Mouse (Mus musculus) hindbrain, embryonic 13.5 days (tissue): ENCODE results near the gene Ank3. TPM values are rescaled to one million over a fixed set of nuclear protein-coding genes. Genes with fewer than 3 reads are reported as not detected.

ENCODE experiments used
- ATAC-seq: fragments of 200-750 bp; cut with Nextera tagmentation; 2 replicates; pipeline ENCODE4 v1.8.0; 2017; ENCODE audit warnings: moderate TSS enrichment; ENCODE audit not compliant: low FRiP score
- H3K27ac ChIP-seq: fragments of 300-500 bp; sonication (generic); 2 replicates; pipeline ENCODE4 v1.5.1; 2015; ENCODE audit warnings: inconsistent platforms, mild to moderate bottlenecking, moderate library complexity
- H3K27me3 ChIP-seq: fragments of 300-500 bp; sonication (generic); 2 replicates; pipeline ENCODE4 v1.6.1; 2015; ENCODE audit warnings: mild to moderate bottlenecking, inconsistent platforms
- H3K36me3 ChIP-seq: fragments of 300-500 bp; sonication (generic); 2 replicates; pipeline ENCODE4 v1.6.1; 2015; ENCODE audit warnings: mild to moderate bottlenecking, inconsistent platforms
- H3K4me1 ChIP-seq: fragments of 300-500 bp; sonication (generic); replicated peaks from 2 replicates; pipeline ENCODE4 v1.6.1; 2015; ENCODE audit warnings: inconsistent platforms
- H3K4me2 ChIP-seq: fragments of 300-500 bp; sonication (generic); 2 replicates; pipeline ENCODE4 v1.6.1; 2015; ENCODE audit warnings: inconsistent platforms, mild to moderate bottlenecking, moderate library complexity
- H3K4me3 ChIP-seq: fragments of 300-500 bp; sonication (generic); 2 replicates; pipeline ENCODE4 v1.5.1; 2015; ENCODE audit warnings: mild to moderate bottlenecking, inconsistent platforms
- H3K9ac ChIP-seq: fragments of 300-500 bp; sonication (generic); 2 replicates; pipeline ENCODE4 v1.6.1; 2015; ENCODE audit warnings: mild to moderate bottlenecking, inconsistent platforms
- H3K9me3 ChIP-seq: fragments of 300-500 bp; sonication (generic); 2 replicates; pipeline ENCODE4 v1.6.1; 2016; ENCODE audit warnings: inconsistent platforms
- WGBS: fragments of 180-500 bp; shearing (Covaris S2); methylation state at CpG from one replicate; pipeline ENCODE4 v1.1.7; 2015; 5-methylcytosine and 5-hydroxymethylcytosine counted together
- polyA plus RNA-seq: library from polyadenylated mRNA; unstranded; fragments of >200 nt; fragmentation: Nextera tagmentation; extraction: Ambion mirVana; gene quantifications from 2 replicates; pipeline ENCODE4 v1.2.1, GENCODE M21; 2015

Gene Ank3
- polyA plus RNA-seq, 1 experiment from 2014 or later = 114 TPM

GRCm38 (mm10) chr10:69728876-69729275 lies 330.3 kb downstream of the Ank3 start:
- Histone ChIP-seq H3K27ac (peak overlapping the region; percentile 60; the same call in 1 of the 2 replicates), H3K4me1 (peaks cover 74% of the 10 kb centered on the region)
- 64% methylated on average over 6 of the region's 6 CpGs for WGBS

DNA sequence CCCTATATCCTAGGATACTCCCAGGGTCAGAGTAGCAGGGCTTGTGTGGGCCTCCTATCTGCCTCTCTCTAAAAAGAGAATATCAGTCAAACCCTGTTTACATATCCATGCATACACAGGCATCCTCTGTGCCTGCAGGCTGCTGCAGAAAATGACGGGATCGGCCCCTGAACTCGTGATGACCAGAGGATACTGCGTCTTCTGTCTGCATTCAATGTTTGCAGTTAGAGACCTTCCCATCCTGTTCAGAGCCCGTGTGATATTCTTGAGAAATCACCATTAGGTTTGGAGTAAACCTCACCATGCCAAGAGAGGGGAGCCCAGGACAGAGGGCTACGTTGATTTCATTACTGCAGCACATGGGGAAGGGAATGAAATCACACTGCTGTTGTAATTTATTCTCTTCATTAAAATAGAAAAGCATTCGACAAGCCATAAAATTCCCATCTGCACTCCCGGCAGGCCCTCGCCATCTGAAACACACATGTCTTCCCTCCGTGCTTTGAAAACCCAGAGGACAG lies 331.8 kb downstream of the Ank3 start:
- peak; percentile 63 for ATAC-seq

More at GRCm38 (mm10) chr10:69728876-69729275, 330.3 kb downstream of the Ank3 start:
- Histone ChIP-seq H3K4me2 (no peak overlapping the region), H3K4me3 (no peak overlapping the region), H3K27me3 (no peaks in the 10 kb centered on the region), H3K9me3 (no peaks in the 10 kb centered on the region), H3K9ac (no peak overlapping the region), H3K36me3 (no peaks in the 10 kb centered on the region)
- ATAC-seq = no peak

DNA sequence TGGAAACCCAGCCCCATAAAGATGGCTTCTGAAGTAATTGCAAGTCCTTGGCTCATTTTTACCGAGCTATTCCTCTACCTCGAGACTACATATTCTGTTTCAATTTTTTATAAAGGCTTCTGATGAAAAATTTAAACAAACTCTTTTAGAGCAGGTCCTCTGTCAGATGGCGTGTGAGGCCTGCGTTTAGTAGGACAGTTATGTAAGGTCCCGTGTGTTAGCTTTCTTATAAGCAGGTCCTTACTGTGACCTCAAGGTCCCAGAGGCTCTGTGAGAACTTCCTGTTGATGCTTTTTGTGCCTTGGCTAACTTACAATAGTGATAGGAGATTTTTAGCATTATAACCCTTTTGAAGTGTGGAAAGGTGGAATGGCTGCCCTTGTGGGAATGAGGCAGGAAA lies 332.8 kb downstream of the Ank3 start:
- Histone ChIP-seq H3K27me3 (no peaks in the 10 kb centered on the region), H3K27ac (peak overlapping the region; percentile 88), H3K4me1 (peaks cover 54% of the 10 kb centered on the region), H3K4me3 (no peak overlapping the region), H3K4me2 (0 out of 2 replicates have a peak overlapping the region, but pooled peaks have one; percentile 32), H3K9ac (0 out of 2 replicates have a peak overlapping the region, but pooled peaks have one; percentile 60), H3K36me3 (no peaks in the 10 kb centered on the region), H3K9me3 (no peaks in the 10 kb centered on the region)
- no peak for ATAC-seq
- 75% methylated on average over 5 of the region's 5 CpGs for WGBS

More for the DNA sequence above, 331.8 kb downstream of the Ank3 start:
- Histone ChIP-seq H3K9ac (peak overlapping the region; percentile 60; the same call in 1 of the 2 replicates), H3K36me3 (no peaks in the 10 kb centered on the region), H3K27me3 (no peaks in the 10 kb centered on the region), H3K4me2 (peak overlapping the region; percentile 32; the same call in 1 of the 2 replicates), H3K4me3 (no peak overlapping the region), H3K27ac (peak overlapping the region; percentile 88), H3K4me1 (peaks cover 59% of the 10 kb centered on the region), H3K9me3 (no peaks in the 10 kb centered on the region)
- 28% methylated on average over 10 of the region's 10 CpGs for WGBS

- no peaks in the 10 kb centered on the region for H3K36me3 ChIP-seq
- peaks cover 50% of the 10 kb centered on the region for H3K4me1 ChIP-seq
- no peak overlapping the region for H3K4me3 ChIP-seq
- no peaks in the 10 kb centered on the region for H3K9me3 ChIP-seq
- no peak overlapping the region for H3K4me2 ChIP-seq
- no peak for ATAC-seq
- WGBS = 71% methylated on average over 1 of the region's 1 CpGs
- peak overlapping the region; percentile 88 for H3K27ac ChIP-seq
- H3K9ac ChIP-seq = no peak overlapping the region
- H3K27me3 ChIP-seq = no peaks in the 10 kb centered on the region
These were observed 333.3 kb downstream of the Ank3 start for GRCm38 (mm10) chr10:69731863-69732262.

DNA sequence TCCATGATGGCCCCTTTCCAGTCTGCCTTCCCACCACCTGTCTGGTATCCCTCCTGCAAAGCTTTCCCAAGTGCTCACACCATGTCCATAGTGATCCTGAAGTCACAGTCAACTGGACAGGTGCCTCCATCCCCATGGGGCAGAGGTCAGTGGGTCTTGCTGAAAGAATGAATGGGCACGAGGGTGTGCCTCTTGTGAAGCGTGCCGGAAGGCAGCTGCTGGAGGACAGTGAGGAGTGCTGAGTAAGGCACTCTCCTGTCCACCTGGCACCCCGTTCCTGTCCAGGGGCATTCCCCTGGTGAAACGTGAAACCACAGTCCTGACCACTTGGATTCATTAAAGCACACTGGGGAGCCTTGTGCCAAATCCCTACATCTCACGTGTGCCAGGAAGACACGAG lies 337.7 kb downstream of the Ank3 start:
- H3K4me1 ChIP-seq = peaks cover 45% of the 10 kb centered on the region

DNA sequence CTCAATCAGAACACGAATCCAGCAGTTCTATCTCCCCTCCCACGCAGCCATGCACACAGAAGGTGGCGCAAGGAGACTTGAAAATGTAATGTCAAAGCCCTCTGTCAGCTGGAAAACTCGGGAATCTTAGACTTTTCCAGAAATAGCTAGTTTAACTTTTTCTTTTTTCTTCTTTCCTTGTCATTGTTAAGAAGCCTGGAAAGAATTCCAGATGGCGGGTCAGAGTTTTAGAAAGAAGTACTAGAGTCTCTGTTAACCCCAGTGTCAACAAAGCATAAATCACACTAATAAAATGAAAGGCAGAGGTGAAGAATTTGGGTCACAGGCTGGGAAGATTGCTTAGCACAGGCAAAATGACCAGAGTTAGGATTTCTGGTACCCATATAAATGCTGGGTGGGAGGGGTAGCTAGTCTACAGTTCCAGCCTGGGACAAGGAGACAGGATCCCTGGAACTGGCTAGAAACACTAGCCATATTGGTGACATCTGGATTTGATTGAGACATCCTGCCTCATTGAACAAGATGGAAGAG lies 340.2 kb downstream of the Ank3 start:
- Histone ChIP-seq H3K4me2 (no peak overlapping the region), H3K27me3 (no peaks in the 10 kb centered on the region), H3K9me3 (no peaks in the 10 kb centered on the region), H3K4me1 (peaks cover 49% of the 10 kb centered on the region), H3K4me3 (no peak overlapping the region), H3K36me3 (no peaks in the 10 kb centered on the region), H3K9ac (no peak overlapping the region), H3K27ac (no peak overlapping the region)
- WGBS = 65% methylated on average over 5 of the region's 5 CpGs
- ATAC-seq = no peak

More for the DNA sequence above, 337.7 kb downstream of the Ank3 start:
- H3K27me3 ChIP-seq = no peaks in the 10 kb centered on the region
- H3K27ac ChIP-seq = no peak overlapping the region
- H3K4me3 ChIP-seq = no peak overlapping the region
- no peak overlapping the region for H3K9ac ChIP-seq
- H3K4me2 ChIP-seq = no peak overlapping the region
- H3K36me3 ChIP-seq = no peaks in the 10 kb centered on the region
- 69% methylated on average over 7 of the region's 7 CpGs for WGBS
- no peak for ATAC-seq
- no peaks in the 10 kb centered on the region for H3K9me3 ChIP-seq

GRCm38 (mm10) chr10:69742528-69742927 lies 344.0 kb downstream of the Ank3 start:
- Histone ChIP-seq H3K36me3 (no peaks in the 10 kb centered on the region), H3K27ac (peak overlapping the region; percentile 10; the same call in 1 of the 2 replicates), H3K4me3 (no peak overlapping the region), H3K4me2 (no peak overlapping the region), H3K4me1 (peaks cover 75% of the 10 kb centered on the region), H3K9ac (no peak overlapping the region), H3K9me3 (no peaks in the 10 kb centered on the region), H3K27me3 (no peaks in the 10 kb centered on the region)
- ATAC-seq = no peak
- WGBS = 77% methylated on average over 3 of the region's 3 CpGs

DNA sequence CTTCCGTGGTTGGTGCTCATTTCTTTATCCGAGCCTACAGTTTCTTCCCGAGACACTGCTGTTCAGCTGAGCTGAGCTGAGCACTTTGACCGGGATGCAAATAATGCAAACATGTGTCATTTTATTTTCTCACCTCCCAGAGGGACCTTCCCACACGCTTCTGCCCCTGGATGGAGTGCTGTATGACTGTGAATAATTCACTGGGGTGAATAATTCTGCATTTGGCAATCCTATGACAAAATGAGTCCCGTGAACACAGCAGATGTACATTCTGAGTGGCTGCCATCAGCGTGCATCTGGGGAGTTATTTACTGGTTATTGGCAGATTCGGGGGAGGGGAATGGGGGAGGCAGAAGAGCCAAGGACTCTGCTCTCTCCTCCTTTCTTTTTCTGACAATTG lies 345.6 kb downstream of the Ank3 start:
- no peak overlapping the region for H3K4me2 ChIP-seq
- no peak overlapping the region for H3K9ac ChIP-seq
- peak overlapping the region; percentile 86 for H3K27ac ChIP-seq
- no peak overlapping the region for H3K4me3 ChIP-seq
- peak; percentile 27; the same call in 1 of the 2 replicates for ATAC-seq
- no peaks in the 10 kb centered on the region for H3K36me3 ChIP-seq
- H3K9me3 ChIP-seq = no peaks in the 10 kb centered on the region
- peaks cover 82% of the 10 kb centered on the region for H3K4me1 ChIP-seq
- no peaks in the 10 kb centered on the region for H3K27me3 ChIP-seq
- 29% methylated on average over 8 of the region's 8 CpGs for WGBS

DNA sequence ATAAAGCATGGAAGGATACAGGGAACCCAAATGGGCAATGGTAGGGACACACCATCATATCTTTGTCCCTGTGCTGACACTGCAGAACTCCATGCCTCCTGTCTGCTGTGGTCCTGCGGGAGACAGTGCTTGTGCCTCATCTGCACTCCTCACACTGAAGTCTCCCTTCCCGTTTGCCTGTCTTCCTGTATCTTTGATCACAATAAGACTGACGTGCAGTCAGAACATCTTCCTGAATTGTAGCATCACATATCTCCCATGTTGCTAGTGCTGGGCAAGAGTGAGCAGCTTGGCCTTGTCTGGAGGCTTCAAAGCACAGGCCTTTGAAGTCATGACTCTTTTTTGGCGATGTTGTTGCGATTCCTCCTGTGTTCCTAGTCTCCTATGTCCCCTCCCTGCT lies 346.3 kb downstream of the Ank3 start:
- ATAC-seq = no peak
- Histone ChIP-seq H3K4me2 (no peak overlapping the region), H3K36me3 (no peaks in the 10 kb centered on the region), H3K9me3 (no peaks in the 10 kb centered on the region), H3K4me3 (no peak overlapping the region), H3K27ac (peak overlapping the region; percentile 86), H3K4me1 (peaks cover 85% of the 10 kb centered on the region), H3K9ac (0 out of 2 replicates have a peak overlapping the region, but pooled peaks have one; percentile 24), H3K27me3 (no peaks in the 10 kb centered on the region)
- 63% methylated on average over 5 of the region's 5 CpGs for WGBS

DNA sequence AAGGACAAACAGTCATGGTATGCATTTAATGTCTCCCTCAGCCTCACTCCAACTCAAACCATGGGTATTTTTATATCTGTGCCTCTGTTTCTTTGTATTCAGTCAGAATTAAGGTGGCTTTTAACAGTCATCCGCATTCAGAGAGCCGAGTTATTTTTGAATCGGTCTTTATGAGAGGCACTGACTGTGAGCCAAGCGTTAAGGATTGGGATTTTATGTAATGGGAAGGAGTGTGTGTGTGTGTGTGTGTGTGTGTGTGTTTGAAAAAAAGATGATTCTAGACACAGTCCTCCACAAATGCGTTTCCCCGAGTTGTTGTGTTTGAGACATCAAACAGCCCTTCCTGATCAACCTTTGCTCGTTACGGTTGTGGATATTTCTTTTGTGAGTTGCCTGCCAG lies 347.7 kb downstream of the Ank3 start:
- H3K4me1 ChIP-seq = peaks cover 79% of the 10 kb centered on the region

DNA sequence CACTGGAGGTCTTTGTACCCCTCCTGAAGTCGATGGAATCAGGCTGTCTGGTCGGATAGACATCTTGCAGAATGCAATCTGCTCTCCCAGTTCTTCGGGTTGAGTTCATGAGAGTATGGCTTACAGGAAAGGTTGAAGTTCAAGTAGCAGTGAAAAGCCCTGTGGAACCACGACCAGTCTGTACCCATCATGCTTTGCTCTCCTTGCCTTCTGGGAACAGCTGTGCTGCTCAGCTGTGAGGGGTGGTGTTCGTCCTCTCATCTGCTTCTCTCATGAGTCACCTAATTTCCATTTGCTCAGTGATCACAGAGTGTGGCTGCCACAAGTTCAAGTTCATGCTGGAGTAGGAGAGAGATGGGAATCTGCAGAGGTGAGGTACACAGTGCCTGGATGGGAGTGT lies 348.2 kb downstream of the Ank3 start:
- H3K27me3 ChIP-seq = no peaks in the 10 kb centered on the region
- no peak for ATAC-seq
- WGBS = 45% methylated on average over 5 of the region's 5 CpGs
- H3K36me3 ChIP-seq = no peaks in the 10 kb centered on the region
- H3K9ac ChIP-seq = no peak overlapping the region
- peak overlapping the region; percentile 30; the same call in 1 of the 2 replicates for H3K27ac ChIP-seq
- H3K9me3 ChIP-seq = no peaks in the 10 kb centered on the region
- H3K4me3 ChIP-seq = no peak overlapping the region
- no peak overlapping the region for H3K4me2 ChIP-seq
- H3K4me1 ChIP-seq = peaks cover 80% of the 10 kb centered on the region

More for the DNA sequence above, 347.7 kb downstream of the Ank3 start:
- no peaks in the 10 kb centered on the region for H3K9me3 ChIP-seq
- WGBS = 83% methylated on average over 8 of the region's 8 CpGs
- no peak for ATAC-seq
- no peak overlapping the region for H3K4me2 ChIP-seq
- peak overlapping the region; percentile 30; the same call in 1 of the 2 replicates for H3K27ac ChIP-seq
- H3K4me3 ChIP-seq = no peak overlapping the region
- no peaks in the 10 kb centered on the region for H3K36me3 ChIP-seq
- H3K27me3 ChIP-seq = no peaks in the 10 kb centered on the region
- no peak overlapping the region for H3K9ac ChIP-seq

DNA sequence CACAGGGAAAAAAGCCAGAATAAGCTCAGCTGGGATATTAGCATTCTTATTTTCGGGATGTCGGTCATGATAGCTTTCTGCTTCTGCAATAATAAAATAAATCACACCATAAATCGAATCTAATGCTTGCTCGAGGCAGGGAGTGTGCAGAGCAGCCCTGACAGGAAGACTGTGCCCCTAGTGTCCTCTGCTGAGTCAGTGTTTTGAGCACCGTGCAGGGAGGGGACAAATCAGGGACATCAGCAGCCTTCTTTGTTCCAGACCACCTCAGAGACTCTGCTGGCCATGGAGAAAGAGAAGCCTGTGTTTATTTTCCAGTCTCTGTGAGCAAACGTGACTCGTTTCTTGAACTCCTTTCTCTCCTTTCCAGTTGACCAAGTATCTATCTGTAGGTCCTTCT lies 352.8 kb downstream of the Ank3 start:
- Histone ChIP-seq H3K4me2 (peak overlapping the region; percentile 23; the same call in 1 of the 2 replicates), H3K36me3 (no peaks in the 10 kb centered on the region), H3K27ac (peak overlapping the region; percentile 88), H3K4me1 (peaks cover 60% of the 10 kb centered on the region), H3K27me3 (no peaks in the 10 kb centered on the region), H3K9ac (0 out of 2 replicates have a peak overlapping the region, but pooled peaks have one; percentile 8), H3K9me3 (no peaks in the 10 kb centered on the region), H3K4me3 (no peak overlapping the region)
- peak; percentile 82 for ATAC-seq
- 30% methylated on average over 7 of the region's 7 CpGs for WGBS

- no peak overlapping the region for H3K27ac ChIP-seq
- peak; percentile 30; the same call in 1 of the 2 replicates for ATAC-seq
- no peaks in the 10 kb centered on the region for H3K9me3 ChIP-seq
- H3K4me2 ChIP-seq = no peak overlapping the region
- no peaks in the 10 kb centered on the region for H3K27me3 ChIP-seq
- H3K9ac ChIP-seq = no peak overlapping the region
- H3K36me3 ChIP-seq = no peaks in the 10 kb centered on the region
- 62% methylated on average over 11 of the region's 11 CpGs for WGBS
- H3K4me3 ChIP-seq = no peak overlapping the region
- H3K4me1 ChIP-seq = peaks cover 47% of the 10 kb centered on the region
These were observed 354.9 kb downstream of the Ank3 start for GRCm38 (mm10) chr10:69753464-69753863.
